Mouse (Mus musculus): ENCODE results near the gene Adam12. TPM values are rescaled to one million over a fixed set of nuclear protein-coding genes. Genes with fewer than 3 reads are reported as not detected.
A peak's percentile ranks its signal among the peaks of the same experiment; 100 is the strongest.

Gene Adam12
- total RNA-seq, 2 experiments from 2014 or later: 7.1 TPM

DNA sequence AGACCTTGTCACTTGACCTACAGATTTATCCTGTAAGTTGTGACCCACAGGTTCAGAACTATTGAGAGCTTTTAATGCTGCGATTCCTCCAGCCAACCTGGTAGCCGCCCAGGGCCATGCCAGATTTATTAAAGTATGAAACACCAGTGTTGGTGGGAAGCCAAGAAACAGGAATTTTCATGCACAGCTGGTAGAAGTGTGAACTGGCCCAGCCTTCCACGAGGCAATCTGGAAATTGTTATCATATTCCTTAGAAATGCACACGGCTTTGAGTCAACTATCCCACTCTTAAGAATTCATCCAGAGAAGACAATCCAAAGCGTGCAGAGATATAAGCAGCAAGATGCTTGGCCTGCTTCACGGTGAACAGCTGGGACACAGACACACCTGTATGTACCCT, 82.6 kb downstream of the Adam12 start:
- DNase-seq: no peak

DNA sequence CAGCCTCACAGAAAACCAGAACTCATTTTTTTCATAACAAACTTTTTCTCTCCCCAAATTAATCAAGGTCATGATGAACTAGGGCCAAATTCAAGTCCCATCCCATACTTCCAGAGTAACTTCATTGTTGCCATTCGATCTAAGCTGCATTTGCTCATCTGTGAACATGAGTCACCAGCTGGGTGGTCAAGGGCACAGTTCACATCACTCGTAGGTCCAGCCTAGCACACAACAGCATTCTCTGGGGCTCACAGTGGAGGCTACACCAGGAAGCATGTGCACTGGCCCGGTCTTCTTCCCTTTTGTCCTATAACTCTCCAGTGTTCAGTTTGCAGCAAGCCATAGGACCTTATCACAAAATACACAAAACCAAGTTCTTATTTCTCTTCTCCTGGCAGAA, 84.4 kb downstream of the Adam12 start:
- DNase-seq: no peak

GRCm38 (mm10) chr7:134146821-134147220, 85.1 kb downstream of the Adam12 start:
- DNase-seq: no peak

DNA sequence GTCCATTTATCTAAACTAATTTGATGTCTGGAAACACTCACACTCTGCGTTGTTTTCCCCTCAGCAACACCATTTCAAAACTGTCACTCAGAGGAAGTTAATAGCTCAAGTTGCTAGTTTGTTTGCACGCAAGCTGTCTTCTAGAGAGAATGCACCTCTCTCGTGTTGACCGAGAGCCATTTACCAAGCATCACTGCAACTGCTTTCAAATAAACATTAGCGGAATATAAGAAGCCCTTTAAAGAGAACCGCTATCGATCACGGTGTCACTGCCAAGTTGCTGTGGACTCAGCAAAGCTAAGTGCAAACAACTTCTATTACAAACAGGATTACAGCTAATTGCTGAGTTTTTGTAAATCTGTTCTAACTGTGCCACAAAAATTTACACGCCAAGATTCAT, 87.8 kb downstream of the Adam12 start:
- DNase-seq: no peak

DNA sequence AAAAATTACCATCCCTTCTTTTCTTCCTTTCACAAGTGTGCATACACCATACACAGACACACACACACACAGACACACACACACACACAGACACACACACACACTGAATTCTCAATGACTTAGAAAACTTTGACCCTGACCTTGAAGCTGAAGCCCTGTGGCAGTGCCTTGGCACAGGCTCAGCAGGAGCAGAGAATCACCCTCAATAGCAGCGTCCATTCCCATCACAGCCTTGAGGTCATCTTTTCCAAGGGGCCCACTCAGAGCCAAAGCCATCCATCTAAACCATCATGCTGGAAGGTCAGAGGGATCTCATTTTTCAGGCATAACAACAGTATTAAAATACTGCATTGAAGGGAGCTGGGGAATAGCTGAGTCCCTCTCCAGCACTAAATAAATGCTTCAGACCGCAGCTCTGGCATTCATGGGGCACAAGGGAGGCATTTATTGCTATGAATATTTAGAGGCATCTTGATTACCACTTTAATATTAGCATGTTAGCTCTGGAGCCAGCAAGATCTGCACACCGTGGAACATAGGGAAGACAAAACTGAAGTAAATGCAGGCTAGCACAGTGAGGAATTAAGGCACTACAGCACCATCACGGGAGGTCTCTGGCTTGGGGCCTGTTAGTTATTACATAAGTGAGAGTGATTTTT, 92.5 kb downstream of the Adam12 start:
- DNase-seq: no peak

DNA sequence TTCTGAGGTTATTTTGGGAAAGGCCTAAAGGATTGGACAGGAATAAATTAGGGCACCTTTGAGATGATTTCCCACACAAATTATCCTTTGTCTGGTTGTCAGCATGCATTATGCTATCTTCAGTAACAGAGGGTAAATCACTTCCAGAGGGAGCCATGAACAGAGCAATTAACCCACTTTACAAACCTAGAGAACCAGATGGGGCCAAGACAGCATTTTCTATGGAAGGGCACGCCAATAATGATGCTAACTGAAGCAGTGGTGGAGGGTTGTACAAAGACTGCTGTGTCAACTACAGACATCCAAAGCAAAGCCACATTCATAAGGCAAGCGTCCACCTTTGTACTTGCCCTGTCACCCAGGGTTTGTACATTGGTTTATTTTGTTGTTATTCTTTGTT, 99.6 kb downstream of the Adam12 start:
- no peak for DNase-seq

- DNase-seq: no peak
Measured at GRCm38 (mm10) chr7:134128087-134128522, 103.8 kb downstream of the Adam12 start.

- no peak for DNase-seq
Measured at GRCm38 (mm10) chr7:134121397-134121796, 110.5 kb downstream of the Adam12 start.

DNA sequence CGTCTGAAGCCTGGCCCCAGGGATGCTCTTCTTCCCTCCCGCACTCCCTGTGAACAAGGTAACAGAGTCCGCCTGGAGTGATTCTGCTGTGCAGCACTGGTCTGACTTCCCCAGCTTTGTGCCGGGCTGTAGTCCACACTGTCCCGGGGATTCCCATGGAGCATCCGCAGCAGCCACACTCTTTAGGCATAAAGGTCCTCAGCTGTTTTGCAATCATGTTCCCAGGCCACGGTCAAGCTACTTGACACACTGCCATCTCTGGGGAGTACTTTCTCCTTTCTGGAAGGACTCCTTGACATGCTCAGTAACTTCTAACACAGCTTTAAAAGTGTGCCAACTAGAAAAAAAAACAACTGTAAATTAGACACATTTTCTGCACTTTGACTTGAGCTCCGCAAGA, 116.5 kb downstream of the Adam12 start:
- no peak for DNase-seq

DNA sequence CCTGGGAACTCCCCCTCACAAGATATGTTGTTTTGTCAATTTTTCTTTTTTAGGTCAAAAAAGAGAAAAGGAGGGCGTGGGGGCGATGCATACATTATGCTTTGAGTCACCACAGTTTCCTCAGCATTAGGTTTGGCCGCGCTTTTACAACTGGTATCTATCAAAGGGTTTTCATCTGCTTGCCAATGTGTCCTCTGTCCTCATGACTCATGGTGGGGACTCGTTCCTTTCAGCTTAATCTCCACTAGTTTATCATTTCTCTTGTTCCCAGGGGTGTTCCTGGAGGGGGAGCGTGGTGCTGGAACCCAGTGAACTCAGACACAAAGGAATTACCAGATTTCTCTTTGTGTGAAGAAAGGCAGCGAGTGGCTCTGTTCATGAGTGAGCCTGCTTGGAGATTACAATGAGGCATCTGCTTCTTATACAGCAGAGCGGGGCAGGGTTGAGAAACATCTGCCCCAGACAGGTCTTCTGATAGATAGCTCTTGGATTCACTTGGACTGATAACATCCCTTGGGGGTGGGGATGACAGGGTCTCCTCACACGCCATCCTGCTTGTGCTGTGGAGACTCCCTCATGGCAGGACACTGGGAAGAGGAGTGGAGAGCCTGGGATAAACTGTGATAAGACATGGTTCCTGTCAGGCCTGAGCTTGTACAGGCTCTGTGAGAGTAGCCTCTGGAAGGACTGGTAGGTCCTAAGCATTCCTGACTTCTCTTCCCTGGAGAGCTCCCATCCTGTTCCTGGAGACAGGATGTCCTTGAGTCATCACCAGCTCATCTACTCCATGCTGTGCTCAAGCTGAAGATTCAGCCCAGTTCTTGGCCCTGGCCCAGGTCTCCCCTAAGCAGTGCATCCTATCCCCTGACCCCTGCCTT, 117.4 kb downstream of the Adam12 start:
- DNase-seq: peak in 1 of 2 experiments; percentile 4

- DNase-seq: no peak
Measured at GRCm38 (mm10) chr7:134113829-134114228, 118.1 kb downstream of the Adam12 start.

DNA sequence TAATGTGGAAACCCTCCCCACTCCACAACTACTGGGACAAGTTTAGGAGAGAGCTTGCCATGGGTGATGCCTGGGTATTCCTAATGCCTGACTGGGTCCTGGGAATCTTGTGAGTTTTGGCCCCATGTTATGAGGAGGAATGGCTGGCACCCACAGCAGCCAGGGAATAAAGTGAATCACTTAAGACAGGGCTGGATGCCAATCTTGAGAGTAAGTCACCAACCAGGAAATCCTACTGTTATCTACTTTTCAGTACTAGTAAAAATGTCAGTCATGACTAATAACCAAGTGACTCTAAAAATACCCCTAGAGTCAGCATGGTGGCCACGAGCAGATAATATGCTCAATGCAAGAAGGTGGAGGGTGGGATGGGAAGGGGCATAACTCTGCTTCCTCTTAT, 121.8 kb downstream of the Adam12 start:
- no peak for DNase-seq

DNA sequence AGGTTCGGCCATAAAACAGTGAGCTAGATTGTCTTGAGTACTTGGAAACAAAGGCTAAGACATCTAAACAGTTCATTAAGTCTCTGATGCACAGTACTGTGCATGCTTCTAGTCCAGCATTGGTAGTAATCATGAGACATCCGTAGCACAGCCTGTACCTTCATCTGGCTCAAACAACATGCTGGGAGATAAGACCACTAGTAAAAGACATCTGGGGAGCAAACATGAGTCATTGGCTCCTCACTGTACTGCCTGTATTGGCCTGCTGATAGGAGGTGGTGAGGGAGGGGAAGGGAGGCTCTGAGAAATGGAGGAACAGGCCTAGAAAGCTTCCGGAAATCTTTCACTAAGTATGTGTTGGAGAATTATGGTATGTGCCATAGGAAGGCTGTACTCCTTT, 124.1 kb downstream of the Adam12 start:
- no peak for DNase-seq

DNA sequence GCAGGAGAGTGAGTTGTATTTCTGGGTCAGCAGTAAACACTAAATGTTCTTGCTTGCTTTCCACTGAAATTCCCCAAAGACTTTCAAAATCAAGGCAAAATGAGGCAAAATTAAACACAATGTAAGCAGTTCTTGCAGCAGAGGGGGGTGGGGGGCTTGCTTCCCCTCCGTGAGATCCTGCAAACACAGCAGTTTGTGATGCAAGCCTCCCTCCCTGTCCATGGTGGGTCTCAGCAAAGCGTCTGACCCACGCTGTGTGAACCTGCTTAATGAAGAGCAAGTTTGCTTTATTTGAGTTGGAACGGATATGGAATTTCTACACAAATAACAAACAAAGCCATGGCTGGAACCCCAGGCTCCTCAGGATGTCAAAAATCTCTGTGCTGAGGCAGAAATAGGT, 132.9 kb downstream of the Adam12 start:
- no peak for DNase-seq

DNA sequence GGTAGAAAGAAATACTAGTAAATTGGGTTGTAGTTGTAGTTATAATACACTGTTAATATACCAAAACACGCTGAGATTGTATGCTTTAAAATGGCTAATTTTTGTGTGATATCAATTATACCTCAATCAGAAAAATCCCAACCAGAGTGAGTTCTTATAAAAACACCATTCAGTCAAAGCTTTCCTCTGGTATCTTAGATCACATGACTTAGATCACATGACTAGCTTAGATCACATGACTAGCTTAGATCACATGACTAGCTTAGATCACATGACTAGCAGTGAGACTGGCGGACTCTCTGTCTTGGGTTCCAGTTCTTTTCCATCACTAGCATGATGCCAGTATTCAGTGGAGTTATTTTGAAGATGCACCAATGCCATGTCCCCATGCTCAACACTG, 134.1 kb downstream of the Adam12 start:
- DNase-seq: no peak

GRCm38 (mm10) chr7:134093871-134094270, 138.1 kb downstream of the Adam12 start:
- no peak for DNase-seq

DNA sequence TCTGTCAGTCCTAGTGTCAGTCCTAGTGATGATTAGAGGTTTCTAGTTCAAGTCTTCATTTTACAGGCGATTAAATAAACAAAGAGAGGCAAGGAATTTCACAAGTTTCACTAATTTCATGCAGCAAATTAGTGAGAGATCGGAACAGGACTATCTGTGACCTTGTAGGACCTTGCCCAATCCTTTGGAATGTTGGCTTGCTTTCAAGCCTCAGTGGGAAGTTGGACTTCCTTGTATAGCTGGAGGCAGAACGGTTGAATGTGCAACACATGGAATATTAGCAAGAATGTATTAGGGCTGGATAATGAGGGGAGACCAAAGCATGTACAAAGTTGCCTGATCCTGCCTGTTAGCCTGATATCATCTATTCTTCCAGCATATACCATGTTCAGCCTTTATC, 141.2 kb downstream of the Adam12 start:
- DNase-seq: no peak

DNA sequence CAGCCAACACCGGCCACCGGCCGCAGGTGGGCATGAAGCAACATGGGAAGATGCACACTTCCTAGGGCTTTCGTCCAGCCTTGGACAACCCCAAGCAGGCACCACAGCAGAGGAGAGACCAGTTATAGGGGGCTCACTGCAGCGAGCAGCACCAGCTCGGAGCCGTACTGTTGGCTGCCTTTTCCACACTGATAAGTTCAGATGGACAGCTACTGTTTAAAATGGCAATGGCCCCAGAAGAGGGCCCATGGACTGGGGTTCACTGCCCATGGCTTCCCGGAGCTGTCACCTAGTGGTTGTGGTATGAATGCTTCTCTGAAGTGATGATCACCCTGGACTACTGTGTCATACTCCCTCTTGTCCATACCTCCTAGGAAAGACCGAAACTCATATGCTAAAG, 141.7 kb downstream of the Adam12 start:
- no peak for DNase-seq

GRCm38 (mm10) chr7:134088548-134089347, 143.2 kb downstream of the Adam12 start:
- DNase-seq: no peak

GRCm38 (mm10) chr7:134085396-134085795, 146.6 kb downstream of the Adam12 start:
- DNase-seq: no peak

DNA sequence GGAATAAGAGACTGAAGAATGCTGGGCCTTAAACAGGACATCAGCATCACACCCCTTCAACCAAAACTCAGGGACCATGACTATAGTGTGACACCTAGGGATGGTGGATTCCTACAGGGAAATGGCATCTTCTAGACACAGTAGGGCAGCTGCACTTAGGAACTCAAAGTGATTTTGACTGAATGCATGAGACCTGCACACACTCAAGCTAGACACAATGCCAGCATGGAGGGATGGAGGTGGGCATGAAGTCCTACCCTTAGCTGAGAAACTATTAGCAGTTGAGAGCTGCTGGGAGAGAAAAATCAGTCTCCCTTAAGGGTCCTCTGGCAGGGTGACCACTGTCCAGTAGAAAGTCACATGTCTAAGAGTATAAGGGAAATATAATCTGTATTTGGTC, 147.0 kb downstream of the Adam12 start:
- no peak for DNase-seq

DNA sequence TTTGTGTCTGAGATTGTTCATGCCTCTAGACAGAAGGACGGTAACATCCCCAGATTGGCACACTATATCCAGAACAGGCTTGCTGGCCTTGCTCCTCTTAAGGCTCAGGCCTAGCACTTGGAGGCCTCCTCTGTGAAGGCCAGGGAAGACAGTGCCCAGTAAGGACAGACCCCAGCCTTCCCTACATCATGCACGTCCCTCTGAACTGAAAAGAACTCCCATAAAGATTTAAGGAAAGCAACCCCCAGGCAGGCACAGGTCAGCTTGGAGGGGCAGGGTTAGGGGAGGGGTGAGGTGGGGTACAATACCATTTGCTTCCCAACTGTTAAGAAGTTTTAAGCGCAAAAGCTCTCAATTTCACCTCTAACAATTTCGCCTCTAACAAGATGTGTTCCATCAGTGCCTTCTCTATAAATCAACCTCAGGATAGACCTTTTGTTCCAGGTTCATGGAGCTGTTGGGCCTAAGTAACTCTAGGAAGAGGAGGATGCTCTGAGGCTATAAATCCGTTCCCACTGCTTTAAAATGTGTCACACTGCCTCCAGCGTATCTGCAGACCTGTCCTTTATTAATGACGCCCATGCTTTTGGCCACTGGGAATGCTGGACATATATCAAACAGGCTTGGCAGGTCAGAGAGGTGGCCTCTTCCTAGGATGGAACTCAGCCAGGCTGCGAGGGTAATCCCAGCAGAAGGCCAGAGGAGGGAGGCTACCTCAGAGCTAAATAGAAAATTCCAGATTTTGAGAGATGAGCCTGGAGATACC, 150.5 kb downstream of the Adam12 start:
- no peak for DNase-seq
